Mouse (Mus musculus): Measurements from ENCODE around the gene Ckm.

DNA sequence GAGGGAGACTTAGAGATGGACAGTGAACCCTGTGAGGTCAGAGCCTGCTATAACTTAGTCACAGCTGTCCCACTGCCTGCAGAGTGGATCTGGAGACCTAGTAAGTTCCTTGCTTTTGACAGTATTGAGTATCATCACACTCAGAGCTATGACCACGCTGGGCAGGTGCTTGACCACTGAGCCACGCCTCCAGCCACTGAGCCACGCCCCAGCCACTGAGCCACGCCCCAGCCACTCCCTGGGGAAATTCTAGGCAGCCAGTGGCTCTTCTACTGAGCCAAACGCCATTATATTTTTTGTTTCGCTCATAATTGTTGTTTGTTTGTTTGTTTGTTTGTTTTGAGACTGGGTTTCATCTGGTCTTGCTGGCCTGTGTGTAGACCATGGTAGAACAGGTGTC lies 63.1 kb downstream of the Ckm start:
- TF ChIP-seq CTCF (IDR thresholded peaks at IDR 0.05; ENCODE audit: control insufficient read depth, insufficient read depth, low read length) (no peak), POLR2A (IDR thresholded peaks at IDR 0.05; ENCODE audit: borderline replicate concordance, control insufficient read depth, low read depth, low read length) (no peak)

All from bone marrow, adult 2 months (tissue).